Mouse (Mus musculus): ENCODE measurements around the gene Gpr37l1. TPM values are rescaled to one million over a fixed set of nuclear protein-coding genes. Genes with fewer than 3 reads are reported as not detected.
A peak's percentile ranks its signal among the peaks of the same experiment; 100 is the strongest.

Gene Gpr37l1
- polyA plus RNA-seq, 1 experiment: 555 TPM

- TF ChIP-seq POLR2A (IDR thresholded peaks at IDR 0.05; ENCODE audit: borderline replicate concordance, insufficient read depth, low read length) (no peak), CTCF (IDR thresholded peaks at IDR 0.05; ENCODE audit: borderline replicate concordance, insufficient read depth, low read depth, low read length) (no peak)
- WGBS: 94% methylated on average over 10 of the region's 10 CpGs
- Histone ChIP-seq H3K4me1 (ENCODE audit: control insufficient read depth, insufficient read depth, low read length) (peaks cover 3% of the 10 kb centered on the region; the same call in 1 of the 2 replicates), H3K4me3 (replicated peaks; ENCODE audit: insufficient read depth, low read depth, low read length) (no peak overlapping the region), H3K27ac (ENCODE audit: insufficient read depth, low read length) (no peak overlapping the region), H3K27me3 (ENCODE audit: control insufficient read depth, insufficient read depth, low read length) (no peaks in the 10 kb centered on the region)
- no peak for DNase-seq
These were observed 1.1 kb upstream of the Gpr37l1 start for GRCm38 (mm10) chr1:135168453-135169200.

- Histone ChIP-seq H3K27ac (ENCODE audit: insufficient read depth, low read length) (peak overlapping the region; percentile 26; the same call in 1 of the 2 replicates), H3K4me3 (replicated peaks; ENCODE audit: insufficient read depth, low read depth, low read length) (no peak overlapping the region), H3K4me1 (ENCODE audit: control insufficient read depth, insufficient read depth, low read length) (no peaks in the 10 kb centered on the region), H3K27me3 (ENCODE audit: control insufficient read depth, insufficient read depth, low read length) (no peaks in the 10 kb centered on the region)
- 42% methylated on average over 6 of the region's 6 CpGs for WGBS
- TF ChIP-seq POLR2A (IDR thresholded peaks at IDR 0.05; ENCODE audit: borderline replicate concordance, insufficient read depth, low read length) (no peak), CTCF (IDR thresholded peaks at IDR 0.05; ENCODE audit: borderline replicate concordance, insufficient read depth, low read depth, low read length) (no peak)
- DNase-seq: peak in 1 of 2 experiments; percentile 52
These were observed 4.8 kb downstream of the Gpr37l1 start for GRCm38 (mm10) chr1:135162720-135163119.

DNA sequence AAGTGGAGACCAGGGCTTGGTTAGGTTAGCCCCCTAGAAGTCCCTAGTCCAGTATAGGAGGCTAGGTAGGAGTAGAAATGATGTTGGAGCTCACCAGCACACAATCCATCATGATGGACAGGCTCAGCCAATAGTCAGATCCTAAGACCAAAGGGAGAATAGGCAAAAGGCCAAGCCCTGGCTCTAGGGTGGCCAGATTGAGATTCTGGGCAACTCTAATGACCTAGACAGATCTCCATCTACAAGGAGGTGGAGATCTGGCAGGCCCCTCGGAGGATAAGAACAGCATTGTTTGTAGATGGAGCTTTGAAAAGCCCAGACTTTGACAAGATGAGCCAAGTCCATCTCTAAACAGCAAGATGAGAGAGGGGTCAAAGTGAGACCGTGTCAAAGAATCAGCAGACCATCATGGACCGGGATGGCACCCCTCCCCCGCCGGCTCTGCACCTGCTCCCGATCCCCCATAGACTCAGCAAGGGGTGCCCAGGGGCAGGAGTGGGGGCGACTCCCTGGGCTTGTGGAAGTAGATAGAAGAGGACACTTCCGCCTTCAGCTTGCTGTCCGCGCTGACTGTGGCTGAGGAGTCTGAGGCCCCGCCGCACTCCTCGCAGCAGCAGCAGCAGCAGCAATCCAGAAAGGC lies 7.0 kb downstream of the Gpr37l1 start:
- DNase-seq: peak in 1 of 2 experiments; percentile 48
- Histone ChIP-seq H3K27ac (ENCODE audit: insufficient read depth, low read length) (no peak overlapping the region), H3K4me1 (ENCODE audit: control insufficient read depth, insufficient read depth, low read length) (peaks cover 3% of the 10 kb centered on the region; the same call in 1 of the 2 replicates), H3K27me3 (ENCODE audit: control insufficient read depth, insufficient read depth, low read length) (no peaks in the 10 kb centered on the region), H3K4me3 (replicated peaks; ENCODE audit: insufficient read depth, low read depth, low read length) (no peak overlapping the region)
- 72% methylated on average over 13 of the region's 13 CpGs for WGBS
- no peak for TF ChIP-seq CTCF (IDR thresholded peaks at IDR 0.05; ENCODE audit: borderline replicate concordance, insufficient read depth, low read depth, low read length)
- TF ChIP-seq POLR2A (IDR thresholded peaks at IDR 0.05; ENCODE audit: borderline replicate concordance, insufficient read depth, low read length): no peak

GRCm38 (mm10) chr1:135159556-135160123 lies 7.8 kb downstream of the Gpr37l1 start:
- TF ChIP-seq POLR2A (IDR thresholded peaks at IDR 0.05; ENCODE audit: borderline replicate concordance, insufficient read depth, low read length): no peak
- no peak for TF ChIP-seq CTCF (IDR thresholded peaks at IDR 0.05; ENCODE audit: borderline replicate concordance, insufficient read depth, low read depth, low read length)
- H3K27me3 ChIP-seq (ENCODE audit: control insufficient read depth, insufficient read depth, low read length): no peaks in the 10 kb centered on the region
- peaks cover 3% of the 10 kb centered on the region; the same call in 1 of the 2 replicates for H3K4me1 ChIP-seq (ENCODE audit: control insufficient read depth, insufficient read depth, low read length)
- no peak overlapping the region for H3K4me3 ChIP-seq (replicated peaks; ENCODE audit: insufficient read depth, low read depth, low read length)
- DNase-seq: no peak
- WGBS: 64% methylated on average over 11 of the region's 11 CpGs
- H3K27ac ChIP-seq (ENCODE audit: insufficient read depth, low read length): peak overlapping the region; percentile 45; the same call in 1 of the 2 replicates

DNA sequence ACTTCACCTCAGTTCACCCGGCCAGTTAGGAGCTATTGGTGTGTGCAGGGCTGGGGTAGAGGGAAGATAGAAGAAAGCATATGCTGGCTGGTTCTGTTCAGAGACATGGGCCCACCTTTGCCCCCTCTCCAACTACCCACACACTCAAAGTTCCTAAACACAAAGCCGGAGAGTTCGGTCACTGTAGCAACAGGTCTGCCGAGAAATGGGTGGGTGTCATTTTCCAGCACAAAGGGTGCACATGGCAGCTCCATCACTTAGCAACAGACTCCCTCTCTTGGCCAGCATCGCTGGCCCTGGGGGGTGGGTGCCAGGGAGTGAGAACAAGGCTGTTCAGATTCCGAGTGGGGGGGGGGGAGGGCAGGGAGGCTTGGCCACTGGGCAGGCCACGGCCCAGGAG lies 8.4 kb downstream of the Gpr37l1 start:
- Histone ChIP-seq H3K4me3 (replicated peaks; ENCODE audit: insufficient read depth, low read depth, low read length) (no peak overlapping the region), H3K27me3 (ENCODE audit: control insufficient read depth, insufficient read depth, low read length) (no peaks in the 10 kb centered on the region), H3K4me1 (ENCODE audit: control insufficient read depth, insufficient read depth, low read length) (peaks cover 3% of the 10 kb centered on the region; the same call in 1 of the 2 replicates), H3K27ac (ENCODE audit: insufficient read depth, low read length) (peak overlapping the region; percentile 30; the same call in 1 of the 2 replicates)
- TF ChIP-seq CTCF (IDR thresholded peaks at IDR 0.05; ENCODE audit: borderline replicate concordance, insufficient read depth, low read depth, low read length) (no peak), POLR2A (IDR thresholded peaks at IDR 0.05; ENCODE audit: borderline replicate concordance, insufficient read depth, low read length) (no peak)
- 22% methylated on average over 7 of the region's 7 CpGs for WGBS
- peak in 1 of 2 experiments; percentile 48 for DNase-seq

- Histone ChIP-seq H3K4me1 (ENCODE audit: control insufficient read depth, insufficient read depth, low read length) (peaks cover 3% of the 10 kb centered on the region; the same call in 1 of the 2 replicates), H3K4me3 (replicated peaks; ENCODE audit: insufficient read depth, low read depth, low read length) (no peak overlapping the region), H3K27ac (ENCODE audit: insufficient read depth, low read length) (no peak overlapping the region), H3K27me3 (ENCODE audit: control insufficient read depth, insufficient read depth, low read length) (no peaks in the 10 kb centered on the region)
- 18% methylated on average over 5 of the region's 5 CpGs for WGBS
- DNase-seq: peak in 1 of 2 experiments; percentile 63
- no peak for TF ChIP-seq CTCF (IDR thresholded peaks at IDR 0.05; ENCODE audit: borderline replicate concordance, insufficient read depth, low read depth, low read length)
These were observed 8.8 kb downstream of the Gpr37l1 start for GRCm38 (mm10) chr1:135158633-135159032.

DNA sequence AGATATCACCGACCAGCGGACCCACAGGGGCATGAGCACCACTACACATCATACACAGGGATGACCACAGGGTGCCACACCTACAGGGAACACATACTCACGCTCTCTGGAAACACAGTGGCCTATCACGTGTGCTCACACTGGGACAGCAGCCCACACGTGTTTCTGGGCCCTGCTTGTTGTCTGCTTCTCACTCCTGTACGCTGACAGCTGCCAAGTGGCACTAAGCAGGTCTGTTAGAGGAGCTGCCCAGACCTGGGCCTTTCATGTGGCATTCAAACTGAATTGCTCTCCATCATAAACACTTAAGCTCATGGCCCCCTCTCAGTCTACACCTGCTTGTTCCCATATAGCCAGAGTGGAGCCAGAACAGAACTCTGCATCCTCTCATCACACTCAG lies 11.2 kb downstream of the Gpr37l1 start:
- Histone ChIP-seq H3K27ac (ENCODE audit: insufficient read depth, low read length) (peak overlapping the region; percentile 18; the same call in 1 of the 2 replicates), H3K27me3 (ENCODE audit: control insufficient read depth, insufficient read depth, low read length) (no peaks in the 10 kb centered on the region), H3K4me1 (ENCODE audit: control insufficient read depth, insufficient read depth, low read length) (peaks cover 5% of the 10 kb centered on the region; the same call in 1 of the 2 replicates), H3K4me3 (replicated peaks; ENCODE audit: insufficient read depth, low read depth, low read length) (no peak overlapping the region)
- 40% methylated on average over 6 of the region's 6 CpGs for WGBS
- no peak for TF ChIP-seq POLR2A (IDR thresholded peaks at IDR 0.05; ENCODE audit: borderline replicate concordance, insufficient read depth, low read length)
- no peak for TF ChIP-seq CTCF (IDR thresholded peaks at IDR 0.05; ENCODE audit: borderline replicate concordance, insufficient read depth, low read depth, low read length)
- no peak for DNase-seq
